9 mouse cellular contexts compared by ENCODE assay signal in the genomic region with DNA sequence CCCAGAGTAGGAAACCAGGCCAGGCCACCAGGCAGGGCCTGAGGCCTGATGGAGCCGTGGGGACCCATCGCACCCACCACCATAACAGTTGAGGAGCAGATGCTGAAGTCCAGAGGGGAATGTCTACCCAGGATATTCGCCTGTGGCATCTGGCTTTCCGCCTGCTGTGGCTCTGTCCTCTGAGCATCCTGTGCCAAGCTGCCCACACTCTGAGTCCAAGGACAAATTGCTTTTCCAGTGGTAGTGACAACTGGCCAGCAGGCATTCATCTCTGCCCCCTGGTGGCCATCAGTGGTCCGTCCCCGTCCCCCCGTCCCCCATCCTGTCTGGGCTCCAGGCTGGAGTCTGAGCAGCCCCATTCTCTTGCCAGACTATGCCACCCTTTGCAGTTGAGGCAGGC. TPM values are rescaled to one million over a fixed set of nuclear protein-coding genes. Genes with fewer than 3 reads are reported as not detected.
DNase-seq lines count a peak whose midpoint lies in the region.
"Had no signal": no experiment of that assay in that cellular context is flagged by ENCODE, and none has a peak within 500 bp of the region (broad histone marks: within the 10 kb centered on the region; RNA-seq: fewer than 3 reads in every experiment).

No protein-coding gene starts in this region.

- DNase-seq in heart, adult 11 months = peak; percentile 97
- no peak for DNase-seq in heart, embryonic 10.5 days (ENCODE audit: low spot score)
- peak; percentile 40 for DNase-seq in 416B (ENCODE audit: low read depth)
- peak; percentile 62 for DNase-seq in gastrocnemius, adult 18-20 months (ENCODE audit: low spot score)
- DNase-seq in kidney, postnatal 14 days = peak; percentile 81
- peak; percentile 58 for DNase-seq in lung, postnatal 25 days (ENCODE audit: low spot score)
- peak; percentile 87 for DNase-seq in testis, postnatal 10 days (ENCODE audit: low spot score)

- 57% methylated on average over 7 of the region's 7 CpGs for WGBS in heart, embryonic 10.5 days

- H3K36me3 ChIP-seq in heart, embryonic 10.5 days = peaks cover 38% of the 10 kb centered on the region
- H3K36me3 ChIP-seq: G1E had no signal

- H3K9me3 ChIP-seq in heart, embryonic 10.5 days = no peaks in the 10 kb centered on the region

- peaks cover 19% of the 10 kb centered on the region for H3K4me1 ChIP-seq in heart, embryonic 10.5 days
- peaks cover 33% of the 10 kb centered on the region for H3K4me1 ChIP-seq in brown adipose tissue, adult 24 weeks (ENCODE audit: control insufficient read depth, insufficient read depth, insufficient read length, low read length)

- H3K4me3 ChIP-seq in heart, embryonic 10.5 days = no peak overlapping the region
- H3K4me3 ChIP-seq in brown adipose tissue, adult 24 weeks (ENCODE audit: insufficient read depth, low read depth, low read length) = no peak overlapping the region

- no peak overlapping the region for H3K27ac ChIP-seq in heart, embryonic 10.5 days
- peak overlapping the region; percentile 88 for H3K27ac ChIP-seq in brown adipose tissue, adult 24 weeks (replicated peaks; ENCODE audit: low read depth, low read length)

- H3K27me3 ChIP-seq in heart, embryonic 10.5 days (ENCODE audit: insufficient read depth, poor library complexity, severe bottlenecking) = no peaks in the 10 kb centered on the region

RNA-seq across cellular contexts. Expression of a gene that starts 23.0 kb away (rescaled TPM):
- polyA plus RNA-seq in heart, embryonic 10.5 days (2016; fragmentation: Nextera tagmentation; extraction: Ambion mirVana) = 19.1 and 23.1 TPM in 2 replicates
- polyA plus RNA-seq in brown adipose tissue, adult 24 weeks (2012; ENCODE audit: insufficient read depth, insufficient read length, missing spikeins) = 1.8 TPM in 1 of 2 replicates, not detected in the other
- total RNA-seq in gastrocnemius, adult 18-20 months (2021) = under 1 TPM in 1 of 2 experiments, not detected in 1; 0.23 TPM
- total RNA-seq: G1E had no signal
- polyA plus RNA-seq: G1E had no signal
